Mouse (Mus musculus) kidney, embryonic 16.5 days (tissue): ENCODE measurements around the gene Sla2. TPM values are rescaled to one million over a fixed set of nuclear protein-coding genes. Genes with fewer than 3 reads are reported as not detected.
"Not testable (repeated sequence)": the region's sequence is repeated elsewhere in the genome, so short reads cannot be mapped to it uniquely, and the experiment has no call there.

Experiments used
- ATAC-seq: fragments of 200-750 bp; cut with Nextera tagmentation; 2 replicates; pipeline ENCODE4 v1.8.0; 2017; ENCODE audit warnings: moderate TSS enrichment; ENCODE audit not compliant: low FRiP score, low TSS enrichment
- H3K27ac ChIP-seq: fragments of 300-500 bp; sonication (generic); 2 replicates; pipeline ENCODE4 v1.5.1; 2014; ENCODE audit warnings: low read length
- H3K27me3 ChIP-seq: fragments of 300-500 bp; sonication (generic); 2 replicates; pipeline ENCODE4 v1.6.1; 2014; ENCODE audit warnings: low read length, control low read depth, mixed read lengths; ENCODE audit not compliant: insufficient read depth
- H3K36me3 ChIP-seq: fragments of 300-500 bp; sonication (generic); 2 replicates; pipeline ENCODE4 v1.6.1; 2014; ENCODE audit warnings: low read length, control low read depth, mixed read lengths; ENCODE audit not compliant: insufficient read depth
- H3K4me1 ChIP-seq: fragments of 300-500 bp; sonication (generic); 2 replicates; pipeline ENCODE4 v1.6.1; 2014; ENCODE audit warnings: low read length, control low read depth, mixed read lengths; ENCODE audit not compliant: insufficient read depth
- H3K4me2 ChIP-seq: fragments of 300-500 bp; sonication (generic); replicated peaks from 2 replicates; pipeline ENCODE4 v1.6.1; 2014; ENCODE audit warnings: low read depth, low read length
- H3K4me3 ChIP-seq: fragments of 300-500 bp; sonication (generic); 2 replicates; pipeline ENCODE4 v1.5.1; 2014; ENCODE audit warnings: mild to moderate bottlenecking, low read length
- H3K9ac ChIP-seq: fragments of 300-500 bp; sonication (generic); replicated peaks from 2 replicates; pipeline ENCODE4 v1.6.1; 2014; ENCODE audit warnings: low read length
- H3K9me3 ChIP-seq: fragments of 300-500 bp; sonication (generic); 2 replicates; pipeline ENCODE4 v1.6.1; 2016; ENCODE audit warnings: low read length, control low read depth
- WGBS: fragments of 180-500 bp; shearing (Covaris S2); extraction: QIAGEN DNeasy Blood & Tissue Kit; methylation state at CpG from one replicate; pipeline ENCODE4 v1.1.7; 2014; 5-methylcytosine and 5-hydroxymethylcytosine counted together
- polyA plus RNA-seq: library from polyadenylated mRNA; unstranded; fragments of >200 nt; fragmentation: Nextera tagmentation; extraction: Ambion mirVana; gene quantifications from 2 replicates; pipeline ENCODE4 v1.2.1, GENCODE M21; 2015

The Sla2 gene
- polyA plus RNA-seq, 1 experiment from 2014 or later = 0.36 TPM

GRCm38 (mm10) chr2:156904976-156905717 is 18.2 kb upstream of the Sla2 start:
- H3K4me1 ChIP-seq = no peaks in the 10 kb centered on the region
- no peaks in the 10 kb centered on the region for H3K27me3 ChIP-seq
- no peak overlapping the region for H3K4me3 ChIP-seq
- H3K36me3 ChIP-seq = no peaks in the 10 kb centered on the region
- no peak overlapping the region for H3K27ac ChIP-seq
- H3K9ac ChIP-seq = no peak overlapping the region
- no peak for ATAC-seq
- no peak overlapping the region for H3K4me2 ChIP-seq
- whole genome bisulfite sequencing = 22% methylated on average over 6 of the region's 6 CpGs
- no peaks in the 10 kb centered on the region for H3K9me3 ChIP-seq

- H3K27ac ChIP-seq = no peak overlapping the region
- no peaks in the 10 kb centered on the region for H3K27me3 ChIP-seq
- ATAC-seq = no peak
- no peaks in the 10 kb centered on the region for H3K9me3 ChIP-seq
- H3K36me3 ChIP-seq = no peaks in the 10 kb centered on the region
- no peak overlapping the region for H3K4me2 ChIP-seq
- no peaks in the 10 kb centered on the region for H3K4me1 ChIP-seq
- WGBS = 37% methylated on average over 2 of the region's 2 CpGs
- no peak overlapping the region for H3K4me3 ChIP-seq
- no peak overlapping the region for H3K9ac ChIP-seq
These were observed 16.4 kb upstream of the Sla2 start for GRCm38 (mm10) chr2:156903367-156903766.

GRCm38 (mm10) chr2:156902411-156902810 is 15.4 kb upstream of the Sla2 start:
- not testable (repeated sequence) for ATAC-seq

GRCm38 (mm10) chr2:156901883-156902282 is 14.9 kb upstream of the Sla2 start:
- no peaks in the 10 kb centered on the region for H3K27me3 ChIP-seq
- H3K9me3 ChIP-seq = no peaks in the 10 kb centered on the region
- no peak for ATAC-seq
- no peak overlapping the region for H3K4me3 ChIP-seq
- H3K36me3 ChIP-seq = no peaks in the 10 kb centered on the region
- H3K27ac ChIP-seq = no peak overlapping the region
- no peak overlapping the region for H3K4me2 ChIP-seq
- WGBS = 71% methylated on average over 6 of the region's 6 CpGs
- H3K4me1 ChIP-seq = no peaks in the 10 kb centered on the region
- H3K9ac ChIP-seq = no peak overlapping the region

More at GRCm38 (mm10) chr2:156902411-156902810, 15.4 kb upstream of the Sla2 start:
- not testable (repeated sequence) for H3K4me3 ChIP-seq, H3K4me1 ChIP-seq, H3K36me3 ChIP-seq, H3K27ac ChIP-seq, H3K9me3 ChIP-seq, H3K9ac ChIP-seq, H3K4me2 ChIP-seq, H3K27me3 ChIP-seq
- WGBS = 76% methylated on average over 4 of the region's 4 CpGs

- WGBS = 69% methylated on average over 2 of the region's 2 CpGs
These were observed 14.4 kb upstream of the Sla2 start for GRCm38 (mm10) chr2:156901344-156901743.

GRCm38 (mm10) chr2:156899184-156899583 is 12.2 kb upstream of the Sla2 start:
- Histone ChIP-seq H3K9me3 (no peaks in the 10 kb centered on the region), H3K27me3 (no peaks in the 10 kb centered on the region), H3K4me2 (no peak overlapping the region), H3K4me1 (no peaks in the 10 kb centered on the region), H3K4me3 (no peak overlapping the region), H3K27ac (no peak overlapping the region), H3K9ac (no peak overlapping the region), H3K36me3 (no peaks in the 10 kb centered on the region)
- ATAC-seq = no peak
- 51% methylated on average over 4 of the region's 4 CpGs for WGBS

More at GRCm38 (mm10) chr2:156901344-156901743, 14.4 kb upstream of the Sla2 start:
- Histone ChIP-seq H3K9me3 (no peaks in the 10 kb centered on the region), H3K4me3 (no peak overlapping the region), H3K4me2 (no peak overlapping the region), H3K9ac (no peak overlapping the region), H3K4me1 (no peaks in the 10 kb centered on the region), H3K27me3 (no peaks in the 10 kb centered on the region), H3K36me3 (no peaks in the 10 kb centered on the region), H3K27ac (no peak overlapping the region)
- no peak for ATAC-seq

GRCm38 (mm10) chr2:156898374-156898773 is 11.4 kb upstream of the Sla2 start:
- no peak overlapping the region for H3K4me2 ChIP-seq
- no peaks in the 10 kb centered on the region for H3K27me3 ChIP-seq
- ATAC-seq = no peak
- H3K36me3 ChIP-seq = no peaks in the 10 kb centered on the region
- 61% methylated on average over 4 of the region's 4 CpGs for WGBS
- no peak overlapping the region for H3K27ac ChIP-seq
- no peak overlapping the region for H3K9ac ChIP-seq
- no peaks in the 10 kb centered on the region for H3K4me1 ChIP-seq
- H3K4me3 ChIP-seq = no peak overlapping the region
- H3K9me3 ChIP-seq = no peaks in the 10 kb centered on the region

- Histone ChIP-seq H3K27me3 (no peaks in the 10 kb centered on the region), H3K4me2 (no peak overlapping the region), H3K4me3 (no peak overlapping the region), H3K9me3 (no peaks in the 10 kb centered on the region), H3K36me3 (no peaks in the 10 kb centered on the region), H3K9ac (no peak overlapping the region), H3K27ac (no peak overlapping the region), H3K4me1 (no peaks in the 10 kb centered on the region)
- no peak for ATAC-seq
- WGBS = 84% methylated on average over 9 of the region's 9 CpGs
These were observed 10.0 kb upstream of the Sla2 start for GRCm38 (mm10) chr2:156897034-156897433.

- Histone ChIP-seq H3K9ac (no peak overlapping the region), H3K9me3 (no peaks in the 10 kb centered on the region), H3K36me3 (no peaks in the 10 kb centered on the region), H3K4me2 (no peak overlapping the region), H3K27me3 (no peaks in the 10 kb centered on the region), H3K27ac (no peak overlapping the region), H3K4me3 (no peak overlapping the region), H3K4me1 (no peaks in the 10 kb centered on the region)
- WGBS = 68% methylated on average over 9 of the region's 9 CpGs
- no peak for ATAC-seq
These were observed 9.5 kb upstream of the Sla2 start for GRCm38 (mm10) chr2:156896384-156896914.

- 65% methylated on average over 15 of the region's 15 CpGs for WGBS
- ATAC-seq = no peak
- no peak overlapping the region for H3K27ac ChIP-seq
- H3K9ac ChIP-seq = no peak overlapping the region
- H3K36me3 ChIP-seq = no peaks in the 10 kb centered on the region
- no peak overlapping the region for H3K4me3 ChIP-seq
- no peak overlapping the region for H3K4me2 ChIP-seq
- no peaks in the 10 kb centered on the region for H3K4me1 ChIP-seq
- no peaks in the 10 kb centered on the region for H3K27me3 ChIP-seq
- H3K9me3 ChIP-seq = no peaks in the 10 kb centered on the region
These were observed 7.7 kb upstream of the Sla2 start for GRCm38 (mm10) chr2:156894496-156895265.
